Mouse (Mus musculus) CD4-positive, CD25-positive, alpha-beta regulatory T cell, adult 2 months (primary cell): ENCODE data around the gene Colca2.
A peak's percentile ranks its signal among the peaks of the same experiment; 100 is the strongest.

Experiments used
- DNase-seq: peaks from one replicate; pipeline ENCODE4 v3.0.0-alpha.2; 2012; ENCODE audit warnings: low read depth, low spot score

The Colca2 gene

GRCm38 (mm10) chr9:51272102-51272501, 6.3 kb downstream of the Colca2 start:
- DNase-seq = no peak

GRCm38 (mm10) chr9:51271073-51271472, 7.3 kb downstream of the Colca2 start:
- DNase-seq = no peak

GRCm38 (mm10) chr9:51268852-51269251, 9.5 kb downstream of the Colca2 start:
- DNase-seq = no peak

- DNase-seq = no peak
These were observed 19.9 kb downstream of the Colca2 start for GRCm38 (mm10) chr9:51258426-51258825.

- DNase-seq = no peak
These were observed 21.4 kb downstream of the Colca2 start for GRCm38 (mm10) chr9:51256780-51257502.

- DNase-seq = peak; percentile 54
These were observed 39.5 kb downstream of the Colca2 start for GRCm38 (mm10) chr9:51238741-51239385.

- DNase-seq = no peak
These were observed 46.2 kb downstream of the Colca2 start for GRCm38 (mm10) chr9:51232163-51232562.

- no peak for DNase-seq
These were observed 47.5 kb downstream of the Colca2 start for GRCm38 (mm10) chr9:51230701-51231389.

- no peak for DNase-seq
These were observed 52.7 kb downstream of the Colca2 start for GRCm38 (mm10) chr9:51225636-51226166.
